Comparison of ENCODE assay signal across 7 mouse cellular contexts in the genomic region with DNA sequence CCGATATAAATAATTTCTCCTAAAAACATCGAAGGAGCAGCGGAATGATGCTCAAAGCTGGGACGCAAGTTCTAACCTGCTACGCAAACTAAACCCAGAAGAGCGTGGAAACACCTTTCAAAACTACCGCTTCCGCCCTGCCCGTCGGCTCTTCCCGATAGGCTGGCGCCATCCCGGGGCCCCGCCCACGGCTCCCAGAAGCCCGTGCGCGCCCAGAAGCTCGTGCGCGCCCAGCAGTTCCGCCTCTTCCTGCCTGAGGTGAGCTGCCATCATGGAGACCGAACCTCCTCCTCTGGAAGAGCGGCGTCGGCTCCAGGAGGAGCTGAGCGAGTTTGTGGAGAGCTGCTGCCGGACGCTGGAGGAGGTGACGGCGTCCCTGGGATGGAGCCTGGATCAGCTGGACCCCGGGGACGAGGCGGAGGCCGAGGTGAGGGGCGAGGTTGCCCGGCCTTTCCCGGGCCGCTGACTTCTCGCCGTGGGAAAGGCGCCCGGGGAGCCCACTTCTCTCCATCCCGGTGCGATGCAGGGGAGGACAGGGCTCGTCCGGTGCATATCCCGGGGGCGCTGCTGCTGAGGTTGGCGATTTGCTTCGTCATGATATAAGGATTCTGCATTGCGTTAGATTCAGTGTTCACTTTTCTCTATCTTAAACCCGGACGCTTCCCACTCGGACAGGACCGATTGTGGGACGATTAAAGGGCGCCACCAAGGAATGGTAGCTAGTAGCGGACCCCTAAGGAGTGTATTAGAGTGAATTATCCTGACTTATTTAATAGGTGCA. TPM values are rescaled to one million over a fixed set of nuclear protein-coding genes. Genes with fewer than 3 reads are reported as not detected.
A peak's percentile ranks its signal among the peaks of the same experiment; 100 is the strongest.
DNase-seq lines count a peak whose midpoint lies in the region; ATAC-seq and TF ChIP-seq lines count a peak whose summit lies in the region.

A gene (plus strand): TSS at position 237 of the 781 bp plus-strand sequence.

- TF ChIP-seq POLR2A in small intestine, adult 2 months (IDR thresholded peaks at IDR 0.05; ENCODE audit: low read depth, low read length), result peak; percentile 77

- peak within 1 kb of the TSS; percentile 86 for H3K9ac ChIP-seq in intestine, postnatal 0 days (ENCODE audit: low read depth, low read length)
- peak within 1 kb of the TSS; percentile 72 for H3K9ac ChIP-seq in midbrain, embryonic 12.5 days (replicated peaks)

- H3K4me2 ChIP-seq in intestine, postnatal 0 days (replicated peaks; ENCODE audit: low read depth), result peak within 1 kb of the TSS; percentile 74
- H3K4me2 ChIP-seq in midbrain, embryonic 12.5 days (replicated peaks), result peak within 1 kb of the TSS; percentile 61

- DNase-seq in adrenal gland, postnatal 10 days, result peak; percentile 93
- DNase-seq in embryonic facial prominence, embryonic 10.5 days (ENCODE audit: low spot score), result peak; percentile 94
- DNase-seq in gonadal fat pad, adult 2 months (ENCODE audit: low read depth), result peak; percentile 36
- peak; percentile 86 for DNase-seq in left cerebral cortex, postnatal 4 days

- peak within 1 kb of the TSS; percentile 90 for H3K4me3 ChIP-seq in embryonic facial prominence, embryonic 10.5 days
- H3K4me3 ChIP-seq in intestine, postnatal 0 days (ENCODE audit: low read depth, low read length), result peak within 1 kb of the TSS; percentile 88
- peak within 1 kb of the TSS; percentile 55 for H3K4me3 ChIP-seq in midbrain, embryonic 12.5 days
- peak within 1 kb of the TSS; percentile 100 for H3K4me3 ChIP-seq in small intestine, adult 2 months (ENCODE audit: low read depth, low read length)

- TF ChIP-seq CTCF in intestine, postnatal 0 days (IDR thresholded peaks at IDR 0.05; ENCODE audit: low read depth), result no peak
- no peak for TF ChIP-seq CTCF in small intestine, adult 2 months (IDR thresholded peaks at IDR 0.05; ENCODE audit: extremely low read depth, insufficient read length, insufficient replicate concordance, low read depth, low read length)

- H3K36me3 ChIP-seq in embryonic facial prominence, embryonic 10.5 days (replicated peaks), result peaks cover 24% of the 10 kb centered on the region
- H3K36me3 ChIP-seq in intestine, postnatal 0 days (ENCODE audit: control insufficient read depth, insufficient read depth), result no peaks in the 10 kb centered on the region
- no peaks in the 10 kb centered on the region for H3K36me3 ChIP-seq in midbrain, embryonic 12.5 days
- H3K36me3 ChIP-seq in small intestine, adult 2 months (ENCODE audit: control insufficient read depth, insufficient read depth, low read length), result 0 out of 2 replicates have a peak, but pooled peaks cover 2% of the 10 kb centered on the region

- no peaks in the 10 kb centered on the region for H3K9me3 ChIP-seq in embryonic facial prominence, embryonic 10.5 days
- H3K9me3 ChIP-seq in intestine, postnatal 0 days (ENCODE audit: control insufficient read depth), result no peaks in the 10 kb centered on the region
- no peaks in the 10 kb centered on the region for H3K9me3 ChIP-seq in midbrain, embryonic 12.5 days

- WGBS in embryonic facial prominence, embryonic 10.5 days, result under 1% methylated on average over 59 of the region's 59 CpGs
- under 1% methylated on average over 59 of the region's 59 CpGs for WGBS in intestine, postnatal 0 days
- WGBS in midbrain, embryonic 12.5 days, result under 1% methylated on average over 59 of the region's 59 CpGs
- WGBS in small intestine, adult 2 months, result under 1% methylated on average over 59 of the region's 59 CpGs

- no peaks in the 10 kb centered on the region for H3K27me3 ChIP-seq in embryonic facial prominence, embryonic 10.5 days (replicated peaks; ENCODE audit: low read depth, poor library complexity, severe bottlenecking)
- no peaks in the 10 kb centered on the region for H3K27me3 ChIP-seq in intestine, postnatal 0 days (replicated peaks; ENCODE audit: control insufficient read depth, insufficient read depth, low read length)
- H3K27me3 ChIP-seq in midbrain, embryonic 12.5 days, result no peaks in the 10 kb centered on the region
- H3K27me3 ChIP-seq in small intestine, adult 2 months (ENCODE audit: control insufficient read depth, insufficient read depth, low read length), result no peaks in the 10 kb centered on the region

- peak; percentile 94 for ATAC-seq in intestine, postnatal 0 days
- peak; percentile 99 for ATAC-seq in midbrain, embryonic 12.5 days (ENCODE audit: low FRiP score, low read depth)

- H3K4me1 ChIP-seq in embryonic facial prominence, embryonic 10.5 days, result peaks cover 9% of the 10 kb centered on the region
- H3K4me1 ChIP-seq in intestine, postnatal 0 days (replicated peaks; ENCODE audit: control insufficient read depth, insufficient read depth, low read length), result peaks cover 5% of the 10 kb centered on the region
- peaks cover 14% of the 10 kb centered on the region for H3K4me1 ChIP-seq in midbrain, embryonic 12.5 days
- H3K4me1 ChIP-seq in small intestine, adult 2 months (ENCODE audit: control insufficient read depth, insufficient read depth, insufficient read length, low read length), result peaks cover 4% of the 10 kb centered on the region

- intact Hi-C loops in left cerebral cortex, postnatal 4 days (cut with DNase I), result loop anchor here (5.0 kb wide), 1 partner anchor 143 kb away; no protein-coding TSS in a partner anchor

- peak within 1 kb of the TSS; percentile 92 for H3K27ac ChIP-seq in embryonic facial prominence, embryonic 10.5 days (replicated peaks)
- peak within 1 kb of the TSS; percentile 90 for H3K27ac ChIP-seq in intestine, postnatal 0 days (ENCODE audit: low read depth, low read length)
- peak within 1 kb of the TSS; percentile 76 for H3K27ac ChIP-seq in midbrain, embryonic 12.5 days (replicated peaks)
- H3K27ac ChIP-seq in small intestine, adult 2 months (ENCODE audit: insufficient read depth, low read depth, low read length), result peak within 1 kb of the TSS; percentile 76

RNA-seq across cellular contexts. Expression of the gene that starts here (rescaled TPM):
- total RNA-seq in adrenal gland, postnatal 10 days (2021), result 10 to 100 TPM; 16.1 to 23.9 TPM
- 35.2 and 36.2 TPM in 2 replicates for polyA plus RNA-seq in embryonic facial prominence, embryonic 10.5 days (2016; fragmentation: Nextera tagmentation; extraction: Ambion mirVana)
- 24.6 and 28.9 TPM in 2 replicates for polyA plus RNA-seq in gonadal fat pad, adult 2 months (2012; rRNA removed)
- 19.5 and 23.8 TPM in 2 replicates for polyA plus RNA-seq in intestine, postnatal 0 days (2015; fragmentation: Nextera tagmentation; extraction: Ambion mirVana)
- total RNA-seq in left cerebral cortex, postnatal 4 days (2021), result 10 to 100 TPM; 21.6 to 23.4 TPM
- 34.8 and 37.6 TPM in 2 replicates for polyA plus RNA-seq in midbrain, embryonic 12.5 days (2016; fragmentation: Nextera tagmentation; extraction: Ambion mirVana)
- 9.9 and 20.9 TPM in 2 replicates for polyA plus RNA-seq in small intestine, adult 2 months (2012; rRNA removed)

Comparison
In these comparisons a context has a peak if more than half of its experiments do, and no peak if none do; other contexts are left out.
1. Peak in every context shown above with its lines: DNase-seq, ATAC-seq, H3K4me3 ChIP-seq and H3K27ac ChIP-seq.
2. DNase-seq: peak in every context shown above with its lines; median percentile 94 in embryonic facial prominence, embryonic 10.5 days; 93 in adrenal gland, postnatal 10 days; 86 in left cerebral cortex, postnatal 4 days; 36 in gonadal fat pad, adult 2 months.